Mouse (Mus musculus) embryo, embryonic 9.5 days (tissue): Measurements from ENCODE around the gene Plcb2.

Source experiments
- DNase-seq: peaks from one replicate; pipeline ENCODE4 v3.0.0-alpha.2; 2017; ENCODE audit errors: extremely low spot score

Plcb2 gene

DNA sequence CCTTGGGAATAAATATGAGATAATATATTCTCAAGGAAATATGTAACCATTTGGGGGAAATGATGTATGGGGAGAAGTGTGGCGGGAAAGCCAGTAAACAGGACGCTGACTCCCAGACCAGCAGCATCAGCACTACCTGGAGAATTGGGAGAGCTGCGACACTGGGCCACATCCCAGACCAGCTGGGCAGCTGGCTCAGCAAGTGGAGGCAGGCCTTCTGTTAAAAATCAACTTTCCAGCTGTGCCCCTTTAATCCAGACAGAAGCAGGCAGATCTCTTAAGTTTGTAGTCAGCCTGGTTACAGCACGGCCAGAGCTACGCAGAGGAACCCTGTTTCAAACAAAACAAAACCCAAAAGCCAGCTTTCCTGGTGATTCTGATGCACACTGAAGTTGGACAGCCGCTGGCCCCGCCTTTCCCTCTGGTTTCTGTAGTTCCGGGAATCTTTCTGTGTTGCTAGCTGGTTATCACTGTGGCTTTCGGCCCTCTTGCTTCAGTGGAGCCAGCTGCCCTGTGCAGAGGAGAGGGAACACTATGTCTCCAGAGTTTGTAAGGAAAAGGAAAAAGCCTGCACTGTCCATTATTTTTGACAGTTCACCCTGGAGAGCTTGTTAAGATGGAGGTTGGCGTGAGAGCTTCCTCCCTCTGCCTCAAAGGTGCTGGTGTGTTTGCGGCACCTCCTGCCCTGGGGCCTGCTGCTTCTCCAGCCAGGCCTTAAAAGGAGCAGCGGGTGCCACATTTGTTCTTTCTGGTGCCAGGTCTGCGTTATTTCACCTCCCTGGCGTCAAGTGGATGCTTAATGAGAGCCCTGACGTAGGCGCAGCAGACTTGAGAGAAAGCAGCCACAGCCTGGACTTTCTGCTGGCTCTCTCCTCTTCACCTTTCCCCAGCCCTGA lies 23.9 kb upstream of the Plcb2 start:
- no peak for DNase-seq

DNA sequence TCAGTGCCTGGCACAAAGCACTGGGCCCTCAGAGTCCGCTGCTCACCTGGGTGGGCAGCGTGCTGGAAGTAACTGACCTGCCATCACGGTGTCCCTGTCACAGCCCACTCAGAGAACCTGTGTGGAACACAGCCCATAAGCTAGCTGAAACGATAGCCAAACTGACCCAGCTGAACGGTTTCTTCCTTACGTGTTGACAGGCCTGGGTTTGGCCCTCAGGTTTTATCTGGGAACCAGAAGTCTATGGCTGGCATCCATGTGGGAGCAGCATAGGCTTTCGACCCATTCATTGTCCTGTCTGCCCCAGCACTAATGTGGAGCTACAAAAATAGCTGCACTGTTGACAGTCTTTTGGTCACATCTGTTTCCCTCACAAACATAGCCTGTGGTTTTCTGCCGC lies 22.2 kb upstream of the Plcb2 start:
- no peak for DNase-seq

DNA sequence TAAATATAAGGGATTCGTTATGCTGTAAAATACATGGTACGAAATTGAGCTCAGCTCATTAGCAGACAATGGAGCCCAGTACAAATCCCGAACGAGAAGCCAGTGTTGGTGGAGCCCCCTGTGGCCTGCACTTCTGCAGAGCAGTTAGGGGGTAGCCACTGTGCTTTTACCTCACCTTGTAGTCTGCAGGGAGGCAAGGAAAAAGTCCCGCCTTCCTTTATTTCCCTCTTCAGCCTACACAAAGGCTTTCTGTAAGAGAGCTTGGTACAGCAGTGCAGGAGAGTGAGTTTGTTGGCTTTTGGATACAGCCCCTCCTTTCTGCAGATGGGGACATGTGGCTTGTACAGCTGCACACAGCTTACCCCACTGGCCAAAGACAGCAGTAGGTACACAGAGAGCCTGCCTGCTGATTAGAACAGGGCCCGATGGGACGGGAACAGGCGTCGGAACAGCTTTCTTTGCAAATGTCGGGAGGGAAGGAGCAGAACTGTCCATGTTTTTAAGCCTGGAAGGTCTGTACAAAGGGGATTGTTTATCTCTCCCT lies 21.2 kb upstream of the Plcb2 start:
- no peak for DNase-seq

DNA sequence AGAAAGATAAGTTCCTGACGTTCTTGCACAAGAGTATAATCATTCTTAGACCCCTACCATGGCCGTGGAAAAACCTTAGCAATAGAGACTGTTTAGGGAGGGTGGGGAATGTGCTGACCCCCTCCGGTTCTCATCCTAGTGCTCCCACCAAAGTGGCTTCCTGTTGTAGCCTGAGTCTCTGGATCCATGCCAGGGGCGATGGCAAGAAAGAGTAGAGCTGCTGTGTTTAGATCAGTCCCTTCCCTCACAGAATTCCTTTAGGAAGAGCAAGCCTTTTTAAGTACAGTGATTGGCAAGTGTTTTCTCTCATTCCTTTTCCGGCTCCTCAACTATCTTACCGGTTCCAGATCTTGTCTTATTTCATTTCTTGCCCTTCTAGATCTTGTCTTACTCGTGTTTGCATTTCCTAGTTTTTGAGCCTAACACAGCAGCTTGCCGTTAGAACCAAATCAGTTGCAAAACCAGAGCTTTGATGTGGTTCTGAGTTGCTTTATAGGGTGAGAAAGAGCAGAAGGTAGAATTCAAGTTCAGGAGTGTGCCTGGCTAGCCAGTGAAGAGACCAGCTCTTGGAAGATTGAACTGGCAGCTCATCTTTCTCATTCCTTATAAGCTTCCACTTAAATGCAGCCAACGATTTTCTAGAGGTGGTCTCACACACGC lies 19.2 kb upstream of the Plcb2 start:
- no peak for DNase-seq

DNA sequence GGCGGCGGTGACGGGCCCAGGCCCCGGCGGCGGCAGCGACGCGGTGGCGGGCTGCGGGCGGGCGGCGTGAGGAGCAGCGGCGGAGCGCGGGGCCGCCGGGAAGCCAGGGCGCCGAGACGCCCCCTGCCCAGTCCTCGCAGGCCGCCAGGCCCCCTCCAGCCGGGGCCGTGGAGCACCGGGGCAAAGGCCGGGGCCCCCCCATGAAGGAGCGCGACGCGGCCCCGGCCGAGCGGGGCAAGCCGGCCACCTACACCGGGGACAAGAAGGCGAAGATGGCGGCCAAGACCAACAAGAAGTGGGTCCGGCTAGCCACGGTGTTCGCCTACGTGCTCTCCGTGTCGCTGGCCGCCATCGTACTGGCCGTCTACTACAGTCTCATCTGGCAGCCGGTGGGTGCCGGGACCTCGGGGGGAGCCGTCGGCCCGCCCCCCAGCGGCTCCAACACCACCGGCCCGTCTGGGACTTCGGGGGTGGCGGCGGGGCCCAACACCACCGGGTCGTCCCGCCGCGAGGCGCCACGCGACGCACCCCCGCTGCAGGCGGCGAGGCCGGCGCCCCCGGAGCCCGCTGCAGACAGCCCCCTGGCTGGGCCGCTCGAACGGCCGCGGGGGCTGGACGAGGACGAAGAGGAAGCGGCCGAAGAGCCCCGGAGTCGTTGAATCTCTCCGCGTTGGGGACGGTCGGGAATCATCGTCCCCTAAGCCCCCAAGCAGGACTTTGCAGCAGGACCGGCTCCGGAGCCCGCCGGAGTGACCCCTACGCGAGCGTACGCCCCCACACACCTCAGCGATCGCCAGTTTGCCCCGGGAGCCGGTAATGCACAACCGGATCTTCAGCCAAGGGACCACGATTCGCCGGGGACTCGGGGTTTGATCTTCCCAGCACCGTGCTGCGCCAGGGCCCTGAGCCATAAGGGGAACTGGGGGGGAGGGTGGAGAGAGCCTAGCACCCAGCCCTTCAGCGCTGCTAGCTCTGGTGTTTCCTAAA lies 18.0 kb upstream of the Plcb2 start:
- DNase-seq, result peak; percentile 61

DNA sequence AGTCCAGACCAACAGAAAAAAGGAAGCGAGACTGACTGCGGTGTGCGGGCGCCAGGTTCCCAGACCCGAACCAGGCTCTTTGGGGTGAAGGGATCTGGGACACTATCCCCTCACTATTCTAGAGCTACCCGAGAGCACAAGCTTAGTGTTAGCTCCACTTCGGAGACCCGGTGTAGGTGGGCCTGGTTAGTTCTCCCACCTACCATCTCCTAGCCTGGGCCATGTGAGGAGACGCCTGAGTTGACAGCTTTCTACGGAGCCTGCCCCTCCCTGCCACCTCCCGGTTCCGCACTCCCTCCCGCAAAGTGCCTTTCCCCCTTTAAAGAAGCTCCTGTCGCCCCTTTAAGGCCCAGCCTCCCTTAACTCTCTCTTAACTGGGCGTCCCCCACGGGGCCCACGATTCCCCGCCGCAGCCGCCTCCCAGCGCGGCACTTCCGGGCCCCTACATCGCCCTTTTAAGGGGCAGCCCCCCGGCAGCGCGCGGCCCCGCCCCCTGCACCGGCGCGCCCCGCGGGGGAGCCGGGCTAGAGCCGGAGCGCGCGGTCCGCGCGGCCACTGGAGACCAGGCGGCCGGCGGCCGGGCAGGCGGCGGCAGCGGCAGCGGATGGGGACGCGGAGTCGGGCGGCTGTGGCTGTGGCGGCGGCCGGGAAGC lies 17.1 kb upstream of the Plcb2 start, which contains the start of gene Inafm2:
Gene Inafm2, plus strand, starts transcription at position 527 of the 653 bp plus-strand sequence.
- DNase-seq, result peak; percentile 89

DNA sequence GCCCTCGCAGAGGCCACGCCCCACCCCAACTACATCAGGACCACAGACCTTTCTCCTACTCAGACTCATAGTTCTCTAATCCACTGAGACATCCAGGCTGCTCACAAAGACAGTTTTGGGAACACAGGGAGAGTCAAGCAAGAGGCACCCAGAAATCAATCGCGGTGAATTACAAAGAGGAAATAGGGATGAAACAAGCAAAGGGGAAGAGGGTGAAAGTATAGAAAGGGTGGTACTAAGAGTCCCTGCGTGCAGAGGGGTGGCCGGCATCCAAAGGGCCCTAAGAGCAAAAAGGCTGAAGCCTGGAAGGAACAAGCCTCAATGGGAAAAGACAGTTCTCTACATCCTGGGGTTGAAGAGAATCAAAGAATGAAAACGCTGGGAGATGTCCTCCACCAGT lies 16.4 kb upstream of the Plcb2 start:
- DNase-seq, result no peak

DNA sequence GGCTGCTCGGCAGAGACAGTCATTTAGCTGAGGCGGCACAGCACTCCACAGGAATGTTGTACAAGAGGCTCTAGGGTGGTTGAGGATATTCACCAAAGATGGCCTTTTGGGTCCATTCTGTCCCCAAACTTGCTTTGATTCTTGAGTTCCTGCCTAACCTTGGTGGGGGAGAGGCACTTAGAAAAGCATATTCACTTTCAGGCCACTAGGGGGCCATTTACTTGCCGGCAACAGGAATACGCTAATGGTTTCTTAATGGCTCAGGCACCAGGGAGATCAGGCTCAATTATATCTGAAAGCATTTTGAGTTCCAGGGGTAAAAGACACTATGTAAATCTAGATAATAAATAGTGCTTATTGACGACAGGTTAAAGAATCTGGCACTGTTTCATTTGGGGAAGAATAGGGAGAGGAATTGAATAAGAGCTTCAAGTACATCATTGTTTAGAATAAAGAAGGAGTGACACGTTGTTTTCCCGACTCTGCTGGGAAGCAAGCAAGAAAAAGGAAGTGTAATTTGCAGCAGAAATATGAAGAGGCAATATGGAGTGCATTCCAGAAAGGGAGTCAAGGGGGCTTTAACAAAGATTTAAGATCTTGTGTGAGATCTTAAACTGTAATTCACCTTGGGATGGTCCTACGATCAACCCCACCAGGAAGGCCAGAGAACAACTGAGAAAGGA lies 15.2 kb upstream of the Plcb2 start:
- DNase-seq, result peak; percentile 56

DNA sequence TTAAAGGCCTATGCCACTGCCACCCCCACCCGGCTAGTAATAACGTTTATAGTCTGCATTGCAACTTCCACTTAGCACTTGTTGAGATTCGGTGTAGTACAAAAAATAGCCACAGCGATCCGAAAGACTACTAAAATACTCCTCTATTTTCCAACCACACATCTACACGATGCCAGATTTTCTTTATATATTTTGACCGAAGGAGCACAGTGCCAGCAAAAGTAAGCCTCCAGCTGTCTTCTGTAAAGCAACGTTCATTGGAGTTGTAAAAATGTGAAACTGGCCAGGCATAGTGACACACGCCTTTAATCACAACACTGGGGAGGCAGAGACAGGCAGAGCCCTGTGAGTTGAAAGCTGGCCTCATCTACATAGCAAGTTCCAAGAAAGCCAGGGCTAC lies 12.9 kb upstream of the Plcb2 start:
- no peak for DNase-seq

DNA sequence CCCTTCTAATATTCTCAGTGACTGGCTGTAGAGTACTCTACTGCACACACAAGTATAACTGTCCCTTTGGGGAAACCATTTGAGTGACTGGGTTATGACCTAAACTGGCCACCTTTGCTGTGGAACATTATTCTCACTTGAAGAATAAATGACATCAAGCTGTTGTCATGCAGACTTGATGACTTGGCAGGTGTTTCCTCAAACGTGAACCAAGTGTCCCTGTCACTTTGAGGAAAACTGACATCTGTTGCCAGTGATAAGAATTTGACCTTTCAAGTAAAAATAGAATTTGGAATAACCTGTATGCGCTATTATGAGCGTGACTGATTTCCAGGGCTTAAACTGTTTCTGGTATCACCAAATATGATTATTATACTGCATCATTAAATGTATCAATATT lies 12.1 kb upstream of the Plcb2 start:
- DNase-seq, result no peak

DNA sequence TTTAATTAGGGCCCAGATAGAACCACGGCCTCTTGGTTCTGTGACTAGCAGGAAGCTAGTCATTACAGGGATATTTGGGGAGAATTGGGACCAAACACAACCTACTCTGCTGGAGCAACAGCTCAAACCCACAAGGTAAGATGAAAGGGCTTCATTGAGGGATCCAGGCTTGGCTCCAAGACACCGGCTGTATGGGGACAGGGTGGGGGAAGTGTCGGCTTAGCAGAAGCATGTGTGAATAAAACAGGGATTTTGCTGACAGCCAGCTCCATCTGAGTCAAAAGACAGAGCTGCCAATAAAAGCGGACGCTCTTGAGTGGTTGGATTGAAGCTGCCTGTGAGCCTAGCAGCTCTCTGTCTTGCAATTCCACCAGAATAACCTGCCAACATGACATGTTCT lies 5.1 kb upstream of the Plcb2 start:
- no peak for DNase-seq

DNA sequence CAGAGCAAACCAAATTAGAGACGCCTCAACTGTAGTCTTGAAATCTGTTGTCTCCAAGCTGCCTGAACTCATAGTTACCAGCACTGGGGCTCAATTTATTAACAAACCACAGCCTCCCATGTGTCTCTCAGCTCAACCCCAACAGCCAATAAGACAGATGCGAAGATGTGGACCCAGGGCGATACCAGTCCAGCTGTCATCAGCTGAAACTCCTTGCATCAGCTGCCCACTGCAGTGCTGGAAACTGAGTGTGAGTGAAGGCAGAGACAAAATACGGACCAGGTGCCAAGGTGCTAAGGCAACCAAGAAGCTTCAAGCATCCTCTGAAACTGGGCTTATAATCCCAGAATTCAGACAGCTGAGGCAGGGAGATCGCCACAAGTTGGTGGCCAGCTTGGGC lies 3.7 kb upstream of the Plcb2 start:
- no peak for DNase-seq

DNA sequence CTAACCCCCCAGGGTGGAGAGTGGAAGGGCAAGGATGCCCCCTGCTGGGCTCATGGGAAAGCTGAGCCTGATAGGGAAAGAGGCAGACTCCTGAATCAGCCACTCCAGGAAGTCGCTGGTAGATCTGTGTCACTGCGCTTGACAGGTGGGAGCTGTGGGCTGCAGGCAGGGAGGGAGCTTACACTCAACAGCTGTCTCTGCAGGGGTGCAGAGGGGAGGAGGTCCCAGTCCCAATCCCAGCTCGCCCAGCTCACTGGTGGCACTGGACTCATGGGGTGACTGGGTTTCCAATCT lies 2.3 kb upstream of the Plcb2 start:
- peak; percentile 47 for DNase-seq

DNA sequence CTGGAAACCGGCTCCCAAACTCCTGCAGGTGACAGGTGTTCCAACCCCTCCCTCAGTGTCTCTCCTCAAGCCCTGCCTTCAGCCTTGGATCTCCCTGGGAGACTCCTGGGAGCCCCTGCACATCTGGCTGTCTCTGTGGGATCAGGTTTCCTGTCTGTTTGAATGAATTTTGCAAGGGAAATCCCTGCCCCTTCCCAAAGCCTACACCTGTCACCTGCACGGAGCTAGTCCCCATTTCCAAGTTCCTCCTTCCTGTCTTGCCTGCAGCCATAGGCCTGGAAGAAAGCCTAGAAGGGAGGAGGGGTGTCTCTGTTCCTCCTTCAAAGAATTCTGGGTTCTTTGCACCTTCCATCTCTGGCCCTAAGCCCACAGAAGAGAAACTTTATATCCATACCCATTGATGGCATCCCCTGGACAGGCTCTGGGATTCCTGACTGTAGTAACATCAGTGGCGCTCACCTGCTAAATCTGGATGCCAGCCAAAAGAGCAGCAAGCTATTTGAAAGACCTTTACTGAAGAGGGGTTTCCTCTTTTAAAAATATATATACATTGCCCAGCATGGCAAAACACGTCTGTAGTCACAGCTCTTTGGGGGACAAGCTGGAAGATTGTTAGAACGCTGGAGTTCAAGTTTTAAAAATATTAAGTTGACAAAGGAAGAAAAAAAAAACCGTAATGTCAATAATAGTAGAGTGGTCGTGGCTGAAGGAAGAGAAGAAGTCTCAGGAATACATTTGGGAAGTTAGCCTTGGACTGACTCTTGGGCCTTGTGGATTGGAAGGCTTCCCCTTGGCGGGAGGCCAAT lies 1.8 kb upstream of the Plcb2 start:
- no peak for DNase-seq

DNA sequence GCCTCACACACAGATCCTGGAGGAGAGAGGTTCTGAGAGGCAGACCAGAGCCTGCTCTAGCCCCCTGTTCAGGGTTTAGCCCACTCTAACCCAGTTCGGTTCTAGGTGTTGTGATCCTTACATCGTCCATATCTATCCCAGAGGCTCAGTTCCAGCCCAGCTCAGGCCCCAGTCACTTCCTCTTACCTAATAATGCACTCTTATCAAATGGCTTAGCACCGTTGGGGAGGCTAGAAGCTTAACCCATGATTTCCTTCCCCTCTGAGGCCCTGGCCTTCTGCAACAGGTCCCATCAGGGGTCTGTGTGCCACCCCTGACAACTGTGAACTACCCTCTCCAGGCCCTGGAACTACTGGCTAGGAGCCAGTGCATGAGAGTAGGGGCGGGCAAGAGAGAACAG lies 956 bp upstream of the Plcb2 start:
- DNase-seq, result no peak

DNA sequence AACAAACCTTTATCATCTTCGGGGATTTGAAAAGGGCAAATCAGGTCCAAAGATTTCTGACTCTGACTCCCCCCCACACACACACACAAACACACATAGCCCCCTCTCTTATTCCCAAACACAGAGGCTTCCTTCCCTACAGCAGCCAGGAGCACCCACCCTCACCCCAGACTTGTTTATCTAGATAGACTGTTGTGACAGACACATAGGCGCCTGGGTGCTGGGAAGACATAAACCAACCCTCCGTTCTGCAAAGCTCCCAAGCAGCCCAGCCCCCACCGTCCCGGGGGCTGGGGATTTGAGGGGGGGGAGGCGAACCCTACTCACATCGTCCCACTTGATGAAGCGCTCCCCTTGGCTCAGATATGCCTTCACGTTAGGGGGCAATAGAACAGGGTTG lies 327 bp downstream of the Plcb2 start:
- no peak for DNase-seq

DNA sequence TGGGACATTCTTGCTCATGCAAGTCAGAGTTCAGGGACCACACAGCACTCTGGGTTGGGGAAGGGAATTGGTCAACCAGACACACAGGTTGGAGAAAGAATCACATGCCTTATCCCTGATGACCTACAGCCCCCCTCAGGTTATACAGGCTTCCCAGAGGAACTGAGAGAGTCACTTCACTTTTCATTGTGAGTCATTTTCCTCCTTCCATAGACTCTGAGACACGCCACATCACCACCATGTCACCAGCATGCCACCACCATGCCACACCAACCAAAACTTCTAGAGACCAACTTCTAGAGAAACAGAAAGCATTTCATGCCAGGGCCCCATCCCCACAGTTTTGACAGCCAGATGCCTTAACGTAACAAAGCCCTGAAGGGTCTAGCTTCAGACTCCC lies 1.4 kb downstream of the Plcb2 start:
- no peak for DNase-seq

DNA sequence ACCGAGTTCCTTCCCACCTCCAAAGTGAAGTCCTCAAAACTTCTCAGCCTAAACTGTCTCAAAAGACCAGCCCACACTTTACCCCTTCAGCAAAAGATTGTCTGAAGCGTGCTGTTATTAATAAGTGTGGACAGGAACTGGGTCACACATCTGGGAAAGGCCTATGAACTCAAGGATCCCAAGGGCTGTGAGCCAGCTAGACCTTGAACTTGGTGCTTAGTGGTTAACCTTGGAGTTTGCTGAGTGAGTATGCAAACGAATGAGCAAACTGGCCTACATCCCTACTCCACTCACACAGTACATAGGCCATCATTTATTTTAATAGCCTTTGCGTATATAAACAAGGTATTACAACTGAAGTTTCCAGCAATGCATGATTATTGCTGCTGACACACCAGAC lies 2.7 kb downstream of the Plcb2 start:
- no peak for DNase-seq

DNA sequence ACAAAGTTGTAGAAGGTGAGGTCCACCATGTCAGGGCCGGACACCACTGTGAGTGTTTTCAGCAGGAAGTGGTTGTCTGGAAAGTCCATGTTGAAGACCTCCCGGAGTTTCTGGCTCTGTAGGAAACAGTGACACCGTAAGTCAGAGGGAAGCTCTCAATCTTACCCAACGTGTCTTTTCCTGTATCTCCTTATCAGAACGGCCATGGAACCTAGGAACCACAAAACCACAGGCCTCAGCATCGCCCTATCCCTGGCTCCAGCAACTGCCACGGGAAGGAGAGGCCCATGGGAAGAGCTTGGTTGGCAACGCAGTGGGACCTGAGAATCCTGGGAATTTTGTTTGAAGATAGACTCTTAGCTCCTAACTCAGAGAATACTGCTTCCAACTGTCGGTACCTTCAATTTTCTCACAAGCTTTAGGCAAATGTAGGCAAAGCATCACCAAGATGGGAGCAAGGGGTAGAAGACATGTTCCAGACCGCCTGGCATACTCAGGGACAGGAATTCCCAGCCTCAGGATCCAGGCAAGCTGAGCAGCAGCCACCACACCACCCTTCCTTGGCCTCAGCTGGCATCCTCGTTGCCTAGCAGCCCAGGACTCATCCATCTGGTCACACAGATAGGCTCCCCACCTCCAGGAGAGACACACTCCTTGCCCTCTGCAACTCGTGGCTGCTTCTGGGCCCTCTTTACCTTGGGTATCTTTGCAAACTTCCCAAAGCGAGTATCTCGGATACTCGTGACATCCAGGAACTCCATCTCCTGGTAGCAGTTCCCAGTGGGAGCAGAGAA lies 4.3 kb downstream of the Plcb2 start:
- no peak for DNase-seq
